Mouse (Mus musculus): ENCODE measurements at regions not wholly inside any gene's neighbourhood (a gene's known extent, or its start where the extent isn't known, plus 50 kb on each side); places are given as distances from the start of the nearest gene placed in this dataset.

DNA sequence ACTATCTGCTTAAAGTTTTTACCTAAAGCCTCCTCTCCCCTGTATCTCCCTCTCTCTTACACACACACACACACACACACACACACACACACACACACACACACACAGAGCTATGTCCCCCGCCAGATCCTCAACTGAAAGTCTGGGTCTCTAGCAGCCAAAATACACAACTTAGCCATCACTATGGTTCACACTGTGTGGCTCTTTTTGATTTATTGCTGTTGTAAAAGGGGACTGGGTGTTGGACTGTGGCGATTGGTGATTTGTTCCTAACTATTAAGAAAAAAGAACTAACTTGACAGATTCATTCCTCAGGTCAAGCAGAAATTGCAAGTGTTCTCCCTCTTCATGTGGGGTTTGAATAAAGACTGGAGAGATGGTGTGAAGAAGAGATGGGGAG lies 278.2 kb downstream of the Ccdc91 start:
- no peak for DNase-seq (ENCODE audit: low read depth, low spot score)

DNA sequence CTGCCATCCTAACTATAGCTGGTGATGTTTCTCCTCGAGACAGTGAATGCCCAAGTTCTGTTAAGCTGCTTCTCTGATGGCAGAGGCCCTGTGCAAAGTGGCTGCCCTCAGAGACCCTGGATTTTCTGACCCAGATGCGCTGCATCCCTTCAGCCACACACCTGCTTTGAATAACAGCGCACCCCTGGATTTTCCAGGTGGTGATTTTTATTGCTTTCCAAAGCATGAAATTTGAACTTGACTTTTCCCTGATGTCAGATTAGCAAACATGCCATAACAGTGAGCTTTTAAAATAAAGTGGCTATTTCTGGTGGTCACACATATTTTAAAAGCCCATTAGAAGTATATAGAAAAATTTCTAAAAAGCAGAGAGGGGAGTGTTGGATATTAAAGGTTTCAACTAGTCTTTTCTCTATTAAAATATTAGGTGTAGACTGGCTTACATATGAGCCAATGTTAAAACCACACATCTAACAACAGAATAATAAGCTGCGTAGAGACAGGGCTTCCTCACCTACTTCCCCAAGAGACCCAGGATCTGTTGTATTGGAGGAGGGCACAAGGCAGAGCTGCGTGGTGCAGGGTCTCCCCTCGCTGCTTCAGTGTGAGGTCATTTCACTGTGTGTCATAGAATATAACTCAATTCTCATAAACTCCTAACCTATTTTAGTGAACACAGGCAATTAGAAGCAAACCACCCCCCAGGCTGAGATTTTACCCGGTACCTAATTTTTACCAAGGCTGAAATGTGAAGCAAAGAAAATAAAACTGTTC lies 280.3 kb downstream of the Ccdc91 start:
- DNase-seq (ENCODE audit: low read depth, low spot score), result no peak

DNA sequence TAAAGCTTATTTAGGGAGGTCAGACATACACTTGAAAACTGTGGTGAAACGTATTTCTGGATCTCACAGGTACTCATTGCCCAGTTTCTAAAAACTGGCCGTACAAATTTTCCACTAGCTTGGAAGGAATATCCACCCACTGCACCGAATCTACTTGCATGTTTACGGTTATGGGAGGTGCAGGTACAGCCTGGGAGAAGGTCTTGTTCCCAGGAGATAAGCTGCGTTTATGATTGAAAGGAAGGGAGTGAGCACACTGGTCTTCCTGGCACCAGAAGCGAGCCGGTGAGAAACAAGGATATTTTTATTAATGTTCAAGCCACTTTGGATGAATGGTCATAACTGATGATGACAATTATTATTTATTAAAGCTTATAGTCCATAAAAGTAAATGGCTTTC lies 283.9 kb downstream of the Ccdc91 start:
- DNase-seq (ENCODE audit: low read depth, low spot score), result no peak

GRCm38 (mm10) chr6:147760113-147760512 lies 284.5 kb downstream of the Ccdc91 start:
- no peak for DNase-seq (ENCODE audit: low read depth, low spot score)

- no peak for DNase-seq (ENCODE audit: low read depth, low spot score)
These were observed 281.8 kb upstream of the Far2 start for GRCm38 (mm10) chr6:147765241-147765640.

GRCm38 (mm10) chr6:147769180-147769579 lies 277.9 kb upstream of the Far2 start:
- no peak for DNase-seq (ENCODE audit: low read depth, low spot score)

GRCm38 (mm10) chr6:147770034-147770433 lies 277.0 kb upstream of the Far2 start:
- no peak for DNase-seq (ENCODE audit: low read depth, low spot score)

DNA sequence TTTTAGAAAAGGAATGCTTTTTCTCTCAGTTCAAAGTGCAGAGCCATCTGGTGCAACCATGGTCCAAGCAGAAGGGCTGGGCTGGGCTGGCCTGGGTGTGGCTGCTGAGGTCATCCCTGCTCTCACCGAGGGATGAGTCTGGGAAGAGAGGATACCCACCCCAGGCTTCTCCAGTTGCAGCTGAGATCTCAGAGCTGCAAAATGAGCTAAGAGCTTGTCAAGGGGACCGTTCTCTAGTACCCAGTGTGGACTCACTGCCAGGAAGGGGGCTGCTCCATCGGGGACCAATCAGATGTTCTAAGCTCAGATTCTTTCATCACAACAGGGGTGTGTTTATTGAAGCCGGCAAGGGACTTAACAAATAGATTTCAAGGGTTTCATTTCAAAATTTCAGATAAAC lies 275.6 kb upstream of the Far2 start:
- DNase-seq (ENCODE audit: low read depth, low spot score), result no peak

DNA sequence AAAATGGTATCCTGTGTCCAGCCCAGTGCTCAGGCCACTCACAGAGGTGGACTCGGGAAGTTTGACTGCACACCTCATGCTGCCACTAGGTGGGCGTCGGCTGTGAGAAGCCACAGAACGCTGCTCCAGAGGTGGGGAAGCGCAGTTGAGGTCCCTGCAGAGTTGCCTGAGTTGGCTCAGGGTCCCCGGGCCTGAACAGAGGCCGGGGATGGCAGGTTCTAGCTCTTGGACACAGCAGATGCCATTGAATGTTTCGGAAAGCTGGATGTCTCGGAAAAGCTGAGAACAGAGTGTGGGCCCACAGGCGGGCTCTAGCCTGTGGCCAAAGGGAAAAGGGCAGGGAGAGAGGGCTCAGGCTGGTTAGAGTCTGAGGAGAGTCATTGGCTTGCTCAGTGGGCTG lies 273.2 kb upstream of the Far2 start:
- no peak for DNase-seq (ENCODE audit: low read depth, low spot score)

DNA sequence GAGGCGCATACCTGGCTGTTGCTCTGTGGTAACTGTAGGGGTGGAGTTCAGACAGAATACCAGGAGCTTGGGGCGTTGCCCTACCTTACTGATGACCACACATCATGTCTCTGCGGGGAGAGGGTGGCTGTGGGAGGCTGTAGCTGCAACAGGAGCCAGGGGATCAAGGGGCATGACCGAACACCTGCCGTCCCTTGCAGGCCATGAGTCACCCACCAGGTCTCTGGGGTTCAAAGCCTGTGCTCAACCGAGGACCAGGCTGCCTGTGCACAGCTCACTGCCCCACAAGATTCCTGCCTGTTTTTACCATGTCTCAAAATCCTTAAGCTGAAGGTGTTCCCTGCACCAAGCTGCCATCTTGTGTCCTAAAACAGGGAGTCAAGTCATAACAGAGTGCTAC lies 272.4 kb upstream of the Far2 start:
- DNase-seq (ENCODE audit: low read depth, low spot score), result no peak

DNA sequence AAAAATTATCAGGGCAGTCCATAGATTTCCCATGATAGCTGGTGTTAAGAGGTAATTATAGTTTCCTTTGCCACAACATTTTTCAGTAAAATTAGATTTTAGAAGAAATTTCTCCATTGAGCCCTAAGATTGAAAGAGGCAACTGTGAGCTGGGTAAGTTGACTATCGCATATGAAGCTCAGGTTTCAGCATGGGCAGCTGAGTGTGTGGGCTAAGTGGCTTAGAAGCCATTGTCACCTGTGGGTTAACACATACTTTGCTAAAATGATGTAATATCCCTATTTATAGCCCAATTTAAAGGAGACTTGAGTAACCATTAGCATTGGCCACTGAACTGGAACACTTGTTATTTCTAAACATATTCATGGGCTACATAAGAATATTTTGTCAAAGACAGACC lies 267.6 kb upstream of the Far2 start:
- DNase-seq (ENCODE audit: low read depth, low spot score), result no peak

DNA sequence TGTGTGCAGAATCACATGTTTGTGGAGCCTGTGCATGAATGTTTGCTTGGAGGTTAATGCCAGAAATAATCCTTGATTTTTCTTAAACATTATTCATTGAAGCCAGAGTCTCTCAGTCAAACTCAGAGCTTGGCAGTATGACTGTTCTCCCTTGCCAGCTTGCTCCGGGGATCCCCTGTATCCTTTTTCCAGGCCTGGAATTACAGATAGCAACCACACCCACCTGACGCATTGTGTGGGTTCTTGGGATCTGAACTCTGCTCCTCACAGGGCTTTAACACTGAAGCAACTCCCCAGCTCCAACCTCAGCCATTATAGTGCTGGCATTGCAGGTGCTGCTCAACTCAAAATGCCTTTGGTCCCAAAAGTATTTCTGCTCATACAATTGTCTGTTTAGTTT lies 262.8 kb upstream of the Far2 start:
- no peak for DNase-seq (ENCODE audit: low read depth, low spot score)

DNA sequence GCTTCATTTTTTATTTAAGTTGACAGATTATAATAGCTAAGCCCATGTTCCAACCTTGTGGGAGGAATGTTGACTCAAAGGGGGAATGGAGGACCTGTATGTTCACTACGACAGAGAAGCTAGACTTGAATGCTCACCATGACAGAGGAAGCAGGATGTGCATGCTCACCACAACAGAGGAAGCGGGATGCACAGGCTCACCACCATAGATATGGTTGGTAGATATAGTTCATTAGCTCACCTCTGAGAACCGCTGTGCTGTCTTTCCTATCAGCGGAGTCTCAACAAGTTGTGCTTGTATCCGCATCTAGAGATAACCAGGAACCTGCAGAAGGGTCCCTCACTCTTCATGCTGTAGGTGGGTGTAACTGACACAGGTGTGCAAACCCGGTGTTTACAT lies 262.2 kb upstream of the Far2 start:
- DNase-seq (ENCODE audit: low read depth, low spot score), result no peak

DNA sequence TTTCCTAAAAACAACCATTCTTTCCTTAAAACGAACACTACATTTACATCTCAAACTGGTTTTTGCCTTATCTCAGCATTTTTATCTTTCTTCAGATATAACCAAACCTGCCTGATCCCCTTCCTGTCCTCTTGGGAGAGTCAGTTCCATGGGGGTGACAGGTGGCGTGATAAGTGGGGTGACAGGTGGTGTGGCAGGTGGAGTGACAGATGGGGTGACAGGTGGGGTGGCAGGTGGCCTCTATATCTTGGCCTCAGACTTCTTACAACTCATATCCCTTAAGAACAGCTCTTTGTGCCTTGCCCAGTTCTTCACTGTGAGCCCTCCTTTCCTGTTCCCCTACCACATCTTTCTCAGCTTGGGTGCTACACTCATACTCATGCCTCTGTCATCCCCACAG lies 259.0 kb upstream of the Far2 start:
- no peak for DNase-seq (ENCODE audit: low read depth, low spot score)

GRCm38 (mm10) chr6:147789112-147789511 lies 257.9 kb upstream of the Far2 start:
- DNase-seq (ENCODE audit: low read depth, low spot score), result no peak

DNA sequence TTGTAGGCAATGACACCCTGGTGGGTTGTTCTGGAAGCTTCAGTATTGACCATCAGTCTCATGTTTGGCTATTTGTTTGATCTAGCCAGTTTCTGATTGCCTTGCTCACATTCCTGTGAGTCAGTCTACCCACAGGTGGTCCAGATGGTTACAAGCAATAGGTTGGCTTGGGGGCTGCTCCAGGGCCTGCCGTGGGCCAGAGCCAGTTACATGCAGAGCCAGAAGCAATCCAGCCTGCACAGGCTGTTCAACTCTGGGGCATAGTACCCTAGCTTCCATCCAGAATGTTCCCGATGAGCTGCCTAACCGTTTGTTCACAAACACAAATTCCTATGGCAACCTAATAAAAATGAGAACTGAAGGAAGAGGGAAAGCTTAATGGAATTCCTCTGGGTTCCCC lies 253.2 kb upstream of the Far2 start:
- no peak for DNase-seq (ENCODE audit: low read depth, low spot score)

- DNase-seq (ENCODE audit: low read depth, low spot score), result no peak
These were observed 252.7 kb upstream of the Far2 start for GRCm38 (mm10) chr6:147794351-147794750.

- DNase-seq (ENCODE audit: low read depth, low spot score), result no peak
These were observed 247.9 kb upstream of the Far2 start for GRCm38 (mm10) chr6:147799009-147799727.

GRCm38 (mm10) chr6:147799861-147800260 lies 247.2 kb upstream of the Far2 start:
- DNase-seq (ENCODE audit: low read depth, low spot score), result no peak

- no peak for DNase-seq (ENCODE audit: low read depth, low spot score)
These were observed 246.2 kb upstream of the Far2 start for GRCm38 (mm10) chr6:147800846-147801245.

DNA sequence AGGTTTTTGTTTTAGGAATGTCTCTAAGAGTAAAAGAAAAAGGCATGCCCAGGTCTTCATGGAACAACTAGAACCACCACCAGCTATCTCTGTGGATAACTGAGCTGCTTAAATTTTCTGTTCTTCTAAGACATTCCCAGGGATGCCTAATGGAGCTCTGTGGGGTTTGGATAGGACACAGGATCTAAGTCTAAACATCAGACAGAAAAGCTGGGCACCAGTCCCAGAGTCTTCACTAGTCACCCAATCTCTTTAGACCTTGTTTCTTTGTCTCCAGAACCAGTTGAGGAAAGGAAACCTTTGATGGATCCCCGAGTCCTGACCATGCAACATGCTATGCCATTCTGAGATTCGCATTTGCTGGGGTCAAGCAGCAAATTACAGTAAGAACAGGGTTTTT lies 243.2 kb upstream of the Far2 start:
- no peak for DNase-seq (ENCODE audit: low read depth, low spot score)

- DNase-seq (ENCODE audit: low read depth, low spot score), result peak; percentile 30
These were observed 236.3 kb upstream of the Far2 start for GRCm38 (mm10) chr6:147810710-147811109.

- DNase-seq (ENCODE audit: low read depth, low spot score), result no peak
These were observed 230.2 kb upstream of the Far2 start for GRCm38 (mm10) chr6:147816861-147817260.
